Mouse (Mus musculus): ENCODE data around the gene Tbl2.

The Tbl2 gene

GRCm38 (mm10) chr5:135187349-135188213, 38.1 kb downstream of the Tbl2 start:
- peak; percentile 51 for DNase-seq

- DNase-seq: no peak
These were observed 38.7 kb downstream of the Tbl2 start for GRCm38 (mm10) chr5:135188214-135188554.

GRCm38 (mm10) chr5:135189281-135190022, 40.0 kb downstream of the Tbl2 start:
- no peak for DNase-seq

- DNase-seq: peak; percentile 83
These were observed 42.2 kb downstream of the Tbl2 start for GRCm38 (mm10) chr5:135191620-135192019.

- no peak for DNase-seq
These were observed 43.0 kb downstream of the Tbl2 start for GRCm38 (mm10) chr5:135192431-135192830.

- DNase-seq: no peak
These were observed 46.9 kb downstream of the Tbl2 start for GRCm38 (mm10) chr5:135196367-135196766.

GRCm38 (mm10) chr5:135202763-135203162, 53.3 kb downstream of the Tbl2 start:
- no peak for DNase-seq

- no peak for DNase-seq
These were observed 58.7 kb downstream of the Tbl2 start for GRCm38 (mm10) chr5:135208197-135208596.

Measured in lung, postnatal 10 days (tissue).